Mouse (Mus musculus) forebrain, embryonic 11.5 days (tissue): ENCODE measurements around the gene Dnah5. TPM values are rescaled to one million over a fixed set of nuclear protein-coding genes. Genes with fewer than 3 reads are reported as not detected.

ENCODE experiments used
- ATAC-seq: fragments of 200-750 bp; cut with Nextera tagmentation; replicated peaks from 2 replicates; pipeline ENCODE4 v1.8.0; 2017; ENCODE audit warnings: moderate TSS enrichment; ENCODE audit not compliant: low FRiP score
- DNase-seq: peaks from one replicate; pipeline ENCODE4 v3.0.0-alpha.2; 2017; ENCODE audit warnings: low spot score
- H3K27ac ChIP-seq: fragments of 300-500 bp; sonication (generic); 2 replicates; pipeline ENCODE4 v1.5.1; 2014; ENCODE audit warnings: low read depth, low read length
- H3K27me3 ChIP-seq: fragments of 300-500 bp; sonication (generic); 2 replicates; pipeline ENCODE4 v1.6.1; 2014; ENCODE audit warnings: mild to moderate bottlenecking, low read length, mixed read lengths; ENCODE audit not compliant: control insufficient read depth, insufficient read depth
- H3K36me3 ChIP-seq: fragments of 300-500 bp; sonication (generic); 2 replicates; pipeline ENCODE4 v1.6.1; 2014; ENCODE audit warnings: mild to moderate bottlenecking, low read length, moderate library complexity, mixed read lengths; ENCODE audit not compliant: control insufficient read depth, insufficient read depth
- H3K4me1 ChIP-seq: fragments of 300-500 bp; sonication (generic); replicated peaks from 2 replicates; pipeline ENCODE4 v1.6.1; 2014; ENCODE audit warnings: low read length, mixed read lengths; ENCODE audit not compliant: control insufficient read depth, insufficient read depth
- H3K4me2 ChIP-seq: fragments of 300-500 bp; sonication (generic); 2 replicates; pipeline ENCODE4 v1.6.1; 2014; ENCODE audit warnings: low read depth, mild to moderate bottlenecking, low read length, moderate library complexity, mixed read lengths; ENCODE audit not compliant: severe bottlenecking
- H3K4me3 ChIP-seq: fragments of 300-500 bp; sonication (generic); 2 replicates; pipeline ENCODE4 v1.5.1; 2014; ENCODE audit warnings: low read depth, low read length
- H3K9ac ChIP-seq: fragments of 300-500 bp; sonication (generic); 2 replicates; pipeline ENCODE4 v1.6.1; 2014; ENCODE audit warnings: low read length
- H3K9me3 ChIP-seq: fragments of 300-500 bp; sonication (generic); 2 replicates; pipeline ENCODE4 v1.6.1; 2016; ENCODE audit warnings: low read length, mixed read lengths; ENCODE audit not compliant: control insufficient read depth
- WGBS: fragments of 180-500 bp; shearing (Covaris S2); extraction: QIAGEN DNeasy Blood & Tissue Kit; methylation state at CpG from one replicate; pipeline ENCODE4 v1.1.7; 2014; 5-methylcytosine and 5-hydroxymethylcytosine counted together
- polyA plus RNA-seq: library from polyadenylated mRNA; unstranded; fragments of >200 nt; fragmentation: Nextera tagmentation; extraction: Ambion mirVana; gene quantifications from 2 replicates; pipeline ENCODE4 v1.2.1, GENCODE M21; 2014

The Dnah5 gene
- polyA plus RNA-seq, 1 experiment from 2014 or later: 0.08 TPM

GRCm38 (mm10) chr15:28181862-28182261 lies 21.7 kb upstream of the Dnah5 start:
- DNase-seq (peak; percentile 80), ATAC-seq (peak; percentile 82)
- Histone ChIP-seq H3K9me3 (no peaks in the 10 kb centered on the region; the same call in 1 of the 2 replicates), H3K4me1 (no peaks in the 10 kb centered on the region), H3K4me2 (peak overlapping the region; percentile 49), H3K36me3 (no peaks in the 10 kb centered on the region), H3K4me3 (peak overlapping the region; percentile 13; the same call in 1 of the 2 replicates), H3K9ac (no peak overlapping the region), H3K27ac (no peak overlapping the region), H3K27me3 (no peaks in the 10 kb centered on the region)
- 20% methylated on average over 10 of the region's 10 CpGs for WGBS

DNA sequence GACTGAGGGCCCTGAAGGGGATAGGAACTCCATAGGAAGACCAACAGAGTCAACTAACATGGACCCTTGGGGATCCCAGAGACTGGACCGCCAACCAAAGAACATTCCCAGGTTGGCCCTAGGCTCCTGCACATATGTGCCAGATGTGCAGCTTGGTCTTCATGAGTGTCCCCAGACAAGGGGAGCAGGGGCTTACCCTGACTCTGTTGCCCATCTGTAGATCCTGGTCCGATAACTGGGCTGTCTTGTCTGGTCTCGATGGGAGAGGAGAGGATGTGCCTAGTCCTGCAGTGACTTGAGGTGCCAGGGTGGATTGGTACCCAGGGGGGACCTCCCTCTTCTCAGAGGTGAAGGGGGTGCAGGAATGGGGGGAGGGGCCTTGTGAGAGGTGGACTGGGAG lies 21.0 kb upstream of the Dnah5 start:
- Histone ChIP-seq H3K27me3 (no peaks in the 10 kb centered on the region), H3K9me3 (no peaks in the 10 kb centered on the region; the same call in 1 of the 2 replicates), H3K4me3 (no peak overlapping the region), H3K36me3 (no peaks in the 10 kb centered on the region), H3K4me1 (no peaks in the 10 kb centered on the region), H3K9ac (no peak overlapping the region), H3K27ac (no peak overlapping the region), H3K4me2 (no peak overlapping the region)
- ATAC-seq (no peak), DNase-seq (no peak)
- WGBS: 67% methylated on average over 3 of the region's 3 CpGs

DNA sequence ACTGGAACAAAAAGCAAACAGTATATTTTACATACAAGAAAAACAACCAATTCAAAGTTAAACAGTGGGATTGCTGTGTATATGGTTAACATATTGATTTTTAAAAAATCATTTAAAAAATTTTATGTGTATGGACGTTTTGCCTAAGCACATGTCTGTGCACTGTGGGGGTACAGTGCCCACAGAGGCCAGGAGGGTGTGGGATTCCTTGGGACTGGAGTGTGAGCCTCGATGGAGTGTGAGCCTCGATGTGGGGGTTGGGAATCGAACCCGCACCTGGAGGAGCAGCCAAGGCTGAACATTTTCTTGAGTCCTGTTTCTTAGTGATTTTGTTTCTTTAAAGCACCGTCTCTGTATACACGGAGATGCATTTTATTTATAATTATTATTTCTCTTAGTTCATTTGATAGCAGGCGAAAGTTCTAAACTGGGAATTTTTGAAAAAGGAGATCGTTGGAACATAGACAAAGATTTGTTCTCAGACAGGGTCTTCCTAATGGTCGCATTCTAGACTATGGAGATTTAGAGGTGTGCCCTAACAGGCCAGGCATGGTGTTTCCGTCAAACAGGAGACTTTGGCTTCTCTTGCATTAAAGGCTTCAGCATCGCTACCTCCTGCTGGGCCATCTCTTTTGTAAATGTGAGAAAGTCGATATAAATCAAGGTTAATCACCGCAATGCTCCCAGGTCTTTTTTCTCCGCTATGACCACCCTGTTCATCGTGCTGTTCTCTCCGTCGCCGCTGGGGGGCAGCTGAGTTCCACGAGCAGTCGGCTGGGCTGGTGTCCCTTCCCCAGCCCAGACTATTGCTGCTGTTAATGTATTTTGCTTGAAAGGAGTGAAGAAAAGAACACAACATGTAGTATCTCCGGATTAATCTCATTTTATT lies 15.8 kb upstream of the Dnah5 start:
- WGBS: 26% methylated on average over 22 of the region's 22 CpGs
- Histone ChIP-seq H3K4me3 (no peak overlapping the region), H3K4me1 (no peaks in the 10 kb centered on the region), H3K4me2 (no peak overlapping the region), H3K27ac (no peak overlapping the region), H3K36me3 (no peaks in the 10 kb centered on the region), H3K27me3 (no peaks in the 10 kb centered on the region), H3K9me3 (no peaks in the 10 kb centered on the region), H3K9ac (no peak overlapping the region)
- DNase-seq (peak; percentile 87), ATAC-seq (peak; percentile 79)

DNA sequence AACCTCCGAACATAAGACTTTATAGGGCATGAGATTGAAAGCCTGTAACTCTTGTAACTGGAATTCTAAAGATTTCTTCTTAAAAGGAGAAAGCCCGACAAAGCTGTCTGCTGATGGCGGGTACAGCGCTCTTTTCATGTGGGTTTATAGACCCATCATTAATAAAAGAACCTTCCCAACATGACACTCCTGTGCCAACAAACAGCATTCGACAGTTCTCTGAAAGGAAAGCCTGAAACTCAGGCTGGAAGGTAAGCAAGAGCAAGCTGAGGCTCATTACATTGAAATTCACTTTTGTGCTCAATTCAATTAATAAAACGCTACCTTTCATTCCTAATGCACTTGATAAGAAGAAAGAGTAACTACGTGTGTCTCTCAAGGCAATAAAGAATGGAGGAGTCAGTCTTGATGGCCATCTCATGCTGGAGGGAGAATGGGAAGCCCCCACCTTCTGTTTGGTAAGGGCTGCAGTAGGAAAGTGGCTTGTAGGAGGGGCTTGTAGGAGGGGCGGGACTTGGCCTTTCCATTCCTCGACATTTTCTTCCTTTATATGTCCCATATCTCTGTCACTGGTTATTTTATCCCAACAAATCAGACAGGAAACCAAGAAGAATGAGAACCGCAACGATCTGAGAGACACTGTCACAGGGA lies 15.1 kb upstream of the Dnah5 start:
- H3K4me3 ChIP-seq: no peak overlapping the region
- no peak overlapping the region for H3K4me2 ChIP-seq
- no peaks in the 10 kb centered on the region for H3K27me3 ChIP-seq
- no peaks in the 10 kb centered on the region for H3K36me3 ChIP-seq
- no peaks in the 10 kb centered on the region for H3K9me3 ChIP-seq
- H3K27ac ChIP-seq: no peak overlapping the region
- WGBS: 74% methylated on average over 11 of the region's 11 CpGs
- ATAC-seq (no peak), DNase-seq (no peak)
- H3K9ac ChIP-seq: no peak overlapping the region
- no peaks in the 10 kb centered on the region for H3K4me1 ChIP-seq

GRCm38 (mm10) chr15:28189668-28190067 lies 13.9 kb upstream of the Dnah5 start:
- ATAC-seq (no peak), DNase-seq (no peak)
- 45% methylated on average over 12 of the region's 12 CpGs for WGBS
- Histone ChIP-seq H3K9ac (no peak overlapping the region), H3K27ac (no peak overlapping the region), H3K4me3 (no peak overlapping the region), H3K9me3 (no peaks in the 10 kb centered on the region), H3K4me2 (no peak overlapping the region), H3K36me3 (no peaks in the 10 kb centered on the region), H3K27me3 (no peaks in the 10 kb centered on the region), H3K4me1 (no peaks in the 10 kb centered on the region)

GRCm38 (mm10) chr15:28198609-28199008 lies 4.9 kb upstream of the Dnah5 start:
- H3K27me3 ChIP-seq: peaks cover 2% of the 10 kb centered on the region
- no peak overlapping the region for H3K27ac ChIP-seq
- no peaks in the 10 kb centered on the region for H3K4me1 ChIP-seq
- no peak overlapping the region for H3K4me2 ChIP-seq
- H3K36me3 ChIP-seq: no peaks in the 10 kb centered on the region
- DNase-seq (no peak), ATAC-seq (no peak)
- no peak overlapping the region for H3K4me3 ChIP-seq
- WGBS: 66% methylated on average over 4 of the region's 4 CpGs
- no peaks in the 10 kb centered on the region for H3K9me3 ChIP-seq
- H3K9ac ChIP-seq: no peak overlapping the region

DNA sequence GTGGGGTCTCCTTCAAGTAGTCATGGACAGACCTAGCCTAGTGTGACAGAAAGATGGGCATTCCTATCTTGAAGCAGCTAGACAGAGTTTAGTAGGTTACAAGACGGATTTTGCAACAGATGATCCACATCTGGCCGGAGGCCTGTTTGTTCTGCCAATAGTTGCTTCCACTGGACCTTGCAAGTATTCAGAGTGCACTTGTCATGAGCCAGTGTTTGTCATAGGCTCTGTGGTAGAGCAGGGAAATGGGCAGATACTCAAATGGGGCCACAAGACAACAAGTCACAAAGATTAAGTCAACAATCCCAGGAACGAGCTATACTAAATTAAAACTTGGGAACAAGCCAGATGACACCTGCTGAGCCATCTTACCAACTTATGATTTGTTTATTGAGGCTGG lies 1.1 kb downstream of the Dnah5 start:
- no peaks in the 10 kb centered on the region for H3K4me1 ChIP-seq
- H3K27ac ChIP-seq: no peak overlapping the region
- H3K4me3 ChIP-seq: no peak overlapping the region
- no peaks in the 10 kb centered on the region for H3K9me3 ChIP-seq
- no peaks in the 10 kb centered on the region for H3K36me3 ChIP-seq
- H3K9ac ChIP-seq: no peak overlapping the region
- WGBS: 86% methylated on average over 3 of the region's 3 CpGs
- DNase-seq (no peak), ATAC-seq (no peak)
- peaks cover 4% of the 10 kb centered on the region for H3K27me3 ChIP-seq
- H3K4me2 ChIP-seq: no peak overlapping the region

DNA sequence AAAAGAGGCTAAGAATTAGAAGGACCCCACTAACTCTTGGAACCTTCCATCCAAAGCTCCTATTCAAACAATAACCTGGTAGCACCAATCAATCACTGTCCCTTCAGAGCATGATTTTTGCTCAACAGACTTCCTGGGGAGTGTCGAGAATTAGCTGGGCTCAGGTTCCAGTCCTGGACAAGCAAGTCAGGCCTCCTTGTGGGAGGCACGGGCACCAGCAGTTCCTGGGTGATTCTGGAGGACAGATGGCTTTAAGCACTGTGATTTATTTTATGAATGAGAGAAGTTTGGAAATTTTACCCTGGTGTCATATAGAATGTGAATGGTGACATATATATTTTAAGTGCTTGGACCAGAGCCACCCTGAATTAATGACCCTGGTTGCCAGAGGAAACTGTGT lies 4.0 kb downstream of the Dnah5 start:
- no peak overlapping the region for H3K27ac ChIP-seq
- no peaks in the 10 kb centered on the region for H3K4me1 ChIP-seq
- DNase-seq (no peak), ATAC-seq (no peak)
- H3K27me3 ChIP-seq: peaks cover 2% of the 10 kb centered on the region
- no peak overlapping the region for H3K4me3 ChIP-seq
- H3K4me2 ChIP-seq: no peak overlapping the region
- no peaks in the 10 kb centered on the region for H3K9me3 ChIP-seq
- no peak overlapping the region for H3K9ac ChIP-seq
- 68% methylated on average over 2 of the region's 2 CpGs for WGBS
- H3K36me3 ChIP-seq: no peaks in the 10 kb centered on the region
